Mouse (Mus musculus) stomach, postnatal 0 days (tissue): ENCODE data around the gene E130114P18Rik. TPM values are rescaled to one million over a fixed set of nuclear protein-coding genes. Genes with fewer than 3 reads are reported as not detected.

Experiments used
- ATAC-seq: fragments of 200-750 bp; cut with Nextera tagmentation; 2 replicates; pipeline ENCODE4 v1.8.0; 2017; ENCODE audit not compliant: low FRiP score, low TSS enrichment
- DNase-seq: peaks from one replicate; pipeline ENCODE4 v3.0.0-alpha.2; 2016; ENCODE audit warnings: low spot score
- H3K27ac ChIP-seq: fragments of 300-500 bp; sonication (generic); replicated peaks from 2 replicates; pipeline ENCODE4 v1.5.1; 2014; ENCODE audit warnings: mild to moderate bottlenecking, control low read depth
- H3K27me3 ChIP-seq: fragments of 300-500 bp; sonication (generic); 2 replicates; pipeline ENCODE4 v1.6.1; 2014; ENCODE audit warnings: low read length; ENCODE audit not compliant: control insufficient read depth, insufficient read depth
- H3K36me3 ChIP-seq: fragments of 300-500 bp; sonication (generic); 2 replicates; pipeline ENCODE4 v1.6.1; 2014; ENCODE audit warnings: low read length, mixed read lengths; ENCODE audit not compliant: control insufficient read depth, insufficient read depth
- H3K4me1 ChIP-seq: fragments of 300-500 bp; sonication (generic); replicated peaks from 2 replicates; pipeline ENCODE4 v1.6.1; 2014; ENCODE audit warnings: antibody characterized with exemption; ENCODE audit not compliant: control insufficient read depth, insufficient read depth
- H3K4me2 ChIP-seq: fragments of 300-500 bp; sonication (generic); replicated peaks from 2 replicates; pipeline ENCODE4 v1.6.1; 2014; ENCODE audit warnings: low read depth, mild to moderate bottlenecking, control low read depth, moderate library complexity
- H3K4me3 ChIP-seq: fragments of 300-500 bp; sonication (generic); 2 replicates; pipeline ENCODE4 v1.5.1; 2014; ENCODE audit warnings: low read depth, low read length, control low read depth
- H3K9ac ChIP-seq: fragments of 300-500 bp; sonication (generic); 2 replicates; pipeline ENCODE4 v1.6.1; 2014; ENCODE audit warnings: mild to moderate bottlenecking, low read length, control low read depth, mixed read lengths
- H3K9me3 ChIP-seq: fragments of 300-500 bp; sonication (generic); 2 replicates; pipeline ENCODE4 v1.6.1; 2016; ENCODE audit warnings: low read length; ENCODE audit not compliant: control insufficient read depth
- CTCF ChIP-seq: IDR thresholded peaks from 2 replicates; pipeline ENCODE4 v1.5.1; 2016; ENCODE audit warnings: antibody characterized with exemption, low read depth, mild to moderate bottlenecking, moderate library complexity
- EP300 ChIP-seq: optimal IDR thresholded peaks from 2 replicates; pipeline ENCODE3; 2016; ENCODE audit warnings: antibody characterized with exemption
- WGBS: fragments of 180-500 bp; shearing (Covaris S2); extraction: QIAGEN DNeasy Blood & Tissue Kit; methylation state at CpG from one replicate; pipeline ENCODE4 v1.1.7; 2014; 5-methylcytosine and 5-hydroxymethylcytosine counted together
- polyA plus RNA-seq: library from polyadenylated mRNA; unstranded; fragments of >200 nt; fragmentation: Nextera tagmentation; extraction: Ambion mirVana; gene quantifications from 2 replicates; pipeline ENCODE4 v1.2.1, GENCODE M21; 2015

Gene E130114P18Rik
- polyA plus RNA-seq, 1 experiment from 2014 or later = 1.2 TPM

DNA sequence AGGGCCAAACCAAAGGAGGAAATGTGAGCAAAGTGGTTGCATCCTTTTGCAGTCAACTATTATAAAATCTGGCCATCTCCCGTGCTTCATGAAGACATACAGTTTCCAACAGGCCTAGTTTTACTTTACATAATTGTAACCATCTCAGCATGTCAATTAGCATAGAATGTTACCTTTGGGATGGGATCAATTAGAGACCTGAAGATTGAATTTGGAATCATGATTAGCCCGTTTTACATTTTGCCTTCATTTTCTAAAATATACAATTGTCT lies 129.5 kb downstream of the E130114P18Rik start:
- Histone ChIP-seq H3K4me2 (no peak overlapping the region), H3K9me3 (no peaks in the 10 kb centered on the region), H3K4me3 (no peak overlapping the region), H3K4me1 (no peaks in the 10 kb centered on the region), H3K27me3 (no peaks in the 10 kb centered on the region), H3K36me3 (no peaks in the 10 kb centered on the region), H3K27ac (no peak overlapping the region), H3K9ac (no peak overlapping the region)
- ATAC-seq (no peak), DNase-seq (no peak)
- WGBS = 71% methylated on average over 2 of the region's 2 CpGs
- TF ChIP-seq CTCF (no peak), EP300 (no peak)

DNA sequence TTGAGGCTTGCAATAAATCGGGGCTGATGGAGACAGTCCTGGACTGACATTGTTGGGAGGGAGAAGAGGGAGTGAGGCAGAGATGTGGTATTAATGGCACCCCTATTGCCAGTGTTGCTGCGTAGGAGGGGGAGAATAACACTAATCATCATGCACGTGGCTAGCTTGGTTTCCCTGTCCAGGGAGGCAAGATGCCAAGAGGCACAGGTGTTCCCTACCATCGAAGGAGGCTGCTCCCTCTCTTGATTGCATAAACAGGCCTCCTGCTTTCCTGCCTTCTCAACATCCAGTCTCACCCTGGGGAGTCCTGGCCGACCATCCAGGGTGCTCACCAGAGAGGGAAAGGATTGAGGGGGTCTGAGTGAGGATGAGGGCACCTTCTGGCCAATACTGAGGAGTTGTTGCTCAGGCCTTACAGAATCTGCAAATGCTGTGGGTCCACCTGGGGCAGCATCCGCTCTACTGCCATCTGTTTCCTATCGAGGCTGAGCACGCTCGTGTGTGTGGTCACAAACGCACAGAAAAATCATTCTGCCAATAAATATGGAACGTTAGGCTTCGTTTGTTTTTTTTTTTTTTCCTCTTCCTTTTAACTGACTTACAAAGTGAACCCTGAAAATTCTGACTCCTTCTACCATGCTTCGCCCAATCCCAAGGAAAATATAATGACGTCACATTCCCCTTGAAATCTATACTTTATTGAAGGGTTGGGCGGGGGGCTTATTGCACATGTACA lies 130.0 kb downstream of the E130114P18Rik start:
- 53% methylated on average over 15 of the region's 15 CpGs for WGBS
- TF ChIP-seq EP300 (no peak), CTCF (no peak)
- ATAC-seq = no peak
- no peaks in the 10 kb centered on the region for H3K4me1 ChIP-seq
- no peaks in the 10 kb centered on the region for H3K27me3 ChIP-seq
- H3K4me2 ChIP-seq = no peak overlapping the region
- peak; percentile 26 for DNase-seq
- no peak overlapping the region for H3K4me3 ChIP-seq
- no peaks in the 10 kb centered on the region for H3K36me3 ChIP-seq
- H3K27ac ChIP-seq = no peak overlapping the region
- no peak overlapping the region for H3K9ac ChIP-seq
- H3K9me3 ChIP-seq = no peaks in the 10 kb centered on the region

- WGBS = 91% methylated on average over 4 of the region's 4 CpGs
- no peaks in the 10 kb centered on the region for H3K36me3 ChIP-seq
- H3K4me3 ChIP-seq = no peak overlapping the region
- H3K9me3 ChIP-seq = no peaks in the 10 kb centered on the region
- DNase-seq = no peak
- no peaks in the 10 kb centered on the region for H3K27me3 ChIP-seq
- H3K4me1 ChIP-seq = no peaks in the 10 kb centered on the region
- no peak overlapping the region for H3K9ac ChIP-seq
- TF ChIP-seq CTCF (no peak), EP300 (no peak)
- H3K27ac ChIP-seq = no peak overlapping the region
- ATAC-seq = no peak
- no peak overlapping the region for H3K4me2 ChIP-seq
Measured at GRCm38 (mm10) chr4:97647236-97647635, 130.6 kb downstream of the E130114P18Rik start.

- no peaks in the 10 kb centered on the region for H3K27me3 ChIP-seq
- no peak overlapping the region for H3K9ac ChIP-seq
- no peaks in the 10 kb centered on the region for H3K4me1 ChIP-seq
- no peak overlapping the region for H3K4me2 ChIP-seq
- H3K9me3 ChIP-seq = no peaks in the 10 kb centered on the region
- no peak for DNase-seq
- H3K4me3 ChIP-seq = no peak overlapping the region
- ATAC-seq = no peak
- TF ChIP-seq CTCF = no peak
- TF ChIP-seq EP300 = no peak
- H3K36me3 ChIP-seq = no peaks in the 10 kb centered on the region
- H3K27ac ChIP-seq = no peak overlapping the region
- WGBS = 82% methylated on average over 3 of the region's 3 CpGs
Measured at GRCm38 (mm10) chr4:97640385-97640784, 137.5 kb downstream of the E130114P18Rik start.

DNA sequence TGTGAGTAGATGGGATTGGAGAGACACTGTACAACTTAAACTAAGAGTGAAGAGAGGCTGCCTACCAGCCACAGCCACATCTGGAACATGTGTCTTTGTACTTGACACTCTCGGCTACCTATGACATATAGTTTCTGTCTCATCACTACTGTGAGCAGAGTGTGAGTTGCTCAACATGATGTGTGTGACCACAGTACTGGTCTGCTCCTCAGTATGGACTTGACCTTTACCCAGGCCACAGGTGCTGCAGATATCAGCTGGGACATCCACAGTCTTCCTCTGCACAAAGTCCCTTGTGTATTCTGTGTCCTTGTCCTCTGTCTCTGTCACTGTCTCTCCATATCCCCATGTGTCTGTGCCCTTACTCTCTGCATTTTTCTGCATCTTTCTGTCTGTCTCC lies 141.3 kb downstream of the E130114P18Rik start:
- H3K4me1 ChIP-seq = no peaks in the 10 kb centered on the region
- 97% methylated on average over 1 of the region's 1 CpGs for WGBS
- no peak overlapping the region for H3K27ac ChIP-seq
- no peak overlapping the region for H3K9ac ChIP-seq
- no peaks in the 10 kb centered on the region for H3K36me3 ChIP-seq
- H3K27me3 ChIP-seq = no peaks in the 10 kb centered on the region
- H3K9me3 ChIP-seq = no peaks in the 10 kb centered on the region
- ATAC-seq = no peak
- H3K4me2 ChIP-seq = no peak overlapping the region
- TF ChIP-seq CTCF = no peak
- TF ChIP-seq EP300 = no peak
- DNase-seq = no peak
- no peak overlapping the region for H3K4me3 ChIP-seq

DNA sequence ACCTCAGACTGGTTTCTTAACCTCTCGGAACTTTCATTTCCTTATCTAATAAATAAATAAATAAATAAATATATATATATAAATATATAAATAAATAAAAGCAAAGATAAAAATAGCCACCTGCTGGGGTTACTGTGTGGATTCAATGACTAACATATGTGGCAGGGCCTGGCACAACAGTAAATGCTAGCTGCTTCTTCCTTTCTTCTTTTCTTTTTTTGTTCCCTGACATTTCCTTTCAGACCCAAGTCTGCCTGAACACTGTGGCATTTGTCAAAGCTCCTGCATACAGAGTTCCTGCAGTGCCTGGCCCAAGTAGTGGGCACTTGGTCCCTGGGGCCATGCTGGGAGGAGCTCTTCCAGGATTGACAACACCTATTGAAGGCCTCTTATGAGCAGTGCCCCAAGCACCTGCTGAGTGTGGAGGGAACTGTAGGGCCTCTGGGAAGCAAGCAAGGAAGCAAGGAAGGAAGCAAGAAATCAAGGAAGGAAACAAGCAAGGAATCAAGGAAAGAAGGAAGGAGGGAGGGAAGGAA lies 142.1 kb downstream of the E130114P18Rik start:
- WGBS = 69% methylated on average over 1 of the region's 1 CpGs

More for the DNA sequence above, 142.1 kb downstream of the E130114P18Rik start:
- no peak for ATAC-seq
- H3K27me3 ChIP-seq = no peaks in the 10 kb centered on the region
- H3K9me3 ChIP-seq = no peaks in the 10 kb centered on the region
- DNase-seq = no peak
- H3K36me3 ChIP-seq = no peaks in the 10 kb centered on the region
- TF ChIP-seq CTCF = no peak
- TF ChIP-seq EP300 = no peak
- H3K4me1 ChIP-seq = no peaks in the 10 kb centered on the region
- H3K9ac ChIP-seq = no peak overlapping the region
- no peak overlapping the region for H3K4me3 ChIP-seq
- H3K27ac ChIP-seq = no peak overlapping the region
- no peak overlapping the region for H3K4me2 ChIP-seq
